Mouse (Mus musculus): Measurements from ENCODE around the gene Mypn. TPM values are rescaled to one million over a fixed set of nuclear protein-coding genes. Genes with fewer than 3 reads are reported as not detected.

Gene Mypn
- total and polyA plus RNA-seq, 3 experiments, result 0.17 to 0.81 (median 0.39) TPM

- TF ChIP-seq E2F4 (IDR thresholded peaks at IDR 0.05; ENCODE audit: insufficient replicate concordance, low read depth, low read length) (no peak), RCOR1 (conservative IDR thresholded peaks at IDR 0.05; ENCODE audit: low read depth, low read length) (no peak)
- no peaks in the 10 kb centered on the region for H3K9me3 ChIP-seq (replicated peaks; ENCODE audit: low read length)
- H3K36me3 ChIP-seq (replicated peaks in 1 of 2; ENCODE audit: control insufficient read depth in 1 of 2, insufficient read depth in 1 of 2, low read length in 1 of 2), result no peaks in the 10 kb centered on the region
- no peak for DNase-seq (ENCODE audit: extremely low read depth)
- H3K4me3 ChIP-seq (replicated peaks in 1 of 3; ENCODE audit: low read depth in 2 of 3, low read length in 2 of 3, poor library complexity in 1 of 3), result no peak overlapping the region
- no peak overlapping the region for H3K27ac ChIP-seq (ENCODE audit: insufficient read depth, low read depth)
- no peaks in the 10 kb centered on the region for H3K27me3 ChIP-seq (replicated peaks)
- dilution Hi-C loops (cut with MboI; ENCODE audit: extremely low pct_ligation_motif_present, extremely low pct_unique_long_range_greater_than_20kb, low sequenced_read_pairs), result no loop called here
- no peak overlapping the region for H3K4me2 ChIP-seq (ENCODE audit: insufficient read depth, low read depth, poor library complexity, severe bottlenecking)
- H3K4me1 ChIP-seq (ENCODE audit: control insufficient read depth in 1 of 2, insufficient read depth in 2 of 2), result 0 out of 4 replicates have a peak, but pooled peaks cover 0 to 2% of the 10 kb centered on the region in 2 experiments
- no peak overlapping the region for H3K9ac ChIP-seq (ENCODE audit: insufficient read depth, low read depth)
- in situ Hi-C loops (cut with MboI; ENCODE audit: low pct_ligation_motif_present, low pct_unique_long_range_greater_than_20kb, low sequenced_read_pairs), result no loop called here
- no peaks in the 10 kb centered on the region for H3K79me2 ChIP-seq (replicated peaks; ENCODE audit: control insufficient read depth, extremely low read depth, insufficient read depth, poor library complexity, severe bottlenecking)
These were observed 750 bp downstream of the Mypn start for GRCm38 (mm10) chr10:63203002-63203401.

GRCm38 (mm10) chr10:63201534-63201933 is 2.2 kb downstream of the Mypn start:
- Histone ChIP-seq H3K27ac (ENCODE audit: insufficient read depth, low read depth) (no peak overlapping the region), H3K27me3 (replicated peaks) (no peaks in the 10 kb centered on the region), H3K4me2 (ENCODE audit: insufficient read depth, low read depth, poor library complexity, severe bottlenecking) (no peak overlapping the region), H3K4me1 (ENCODE audit: control insufficient read depth in 1 of 2, insufficient read depth in 2 of 2) (0 out of 4 replicates have a peak, but pooled peaks cover 0 to 2% of the 10 kb centered on the region in 2 experiments), H3K36me3 (replicated peaks in 1 of 2; ENCODE audit: control insufficient read depth in 1 of 2, insufficient read depth in 1 of 2, low read length in 1 of 2) (no peaks in the 10 kb centered on the region), H3K79me2 (replicated peaks; ENCODE audit: control insufficient read depth, extremely low read depth, insufficient read depth, poor library complexity, severe bottlenecking) (no peaks in the 10 kb centered on the region), H3K4me3 (replicated peaks in 1 of 3; ENCODE audit: low read depth in 2 of 3, low read length in 2 of 3, poor library complexity in 1 of 3) (no peak overlapping the region), H3K9ac (ENCODE audit: insufficient read depth, low read depth) (no peak overlapping the region), H3K9me3 (replicated peaks; ENCODE audit: low read length) (no peaks in the 10 kb centered on the region)
- in situ Hi-C loops (cut with MboI; ENCODE audit: low pct_ligation_motif_present, low pct_unique_long_range_greater_than_20kb, low sequenced_read_pairs) (no loop called here), dilution Hi-C loops (cut with MboI; ENCODE audit: extremely low pct_ligation_motif_present, extremely low pct_unique_long_range_greater_than_20kb, low sequenced_read_pairs) (no loop called here)
- no peak for TF ChIP-seq USF1 (IDR thresholded peaks at IDR 0.05; ENCODE audit: low read depth, low read length)
- DNase-seq (ENCODE audit: extremely low read depth), result no peak

GRCm38 (mm10) chr10:63199008-63199407 is 4.7 kb downstream of the Mypn start:
- Histone ChIP-seq H3K9ac (ENCODE audit: insufficient read depth, low read depth) (no peak overlapping the region), H3K36me3 (replicated peaks in 1 of 2; ENCODE audit: control insufficient read depth in 1 of 2, insufficient read depth in 1 of 2, low read length in 1 of 2) (no peaks in the 10 kb centered on the region), H3K4me1 (ENCODE audit: control insufficient read depth in 1 of 2, insufficient read depth in 2 of 2) (no peaks in the 10 kb centered on the region), H3K4me2 (ENCODE audit: insufficient read depth, low read depth, poor library complexity, severe bottlenecking) (no peak overlapping the region), H3K4me3 (replicated peaks in 1 of 3; ENCODE audit: low read depth in 2 of 3, low read length in 2 of 3, poor library complexity in 1 of 3) (no peak overlapping the region), H3K9me3 (replicated peaks; ENCODE audit: low read length) (no peaks in the 10 kb centered on the region), H3K79me2 (replicated peaks; ENCODE audit: control insufficient read depth, extremely low read depth, insufficient read depth, poor library complexity, severe bottlenecking) (no peaks in the 10 kb centered on the region), H3K27me3 (replicated peaks) (no peaks in the 10 kb centered on the region), H3K27ac (ENCODE audit: insufficient read depth, low read depth) (no peak overlapping the region)
- no peak for DNase-seq (ENCODE audit: extremely low read depth)
- in situ Hi-C loops (cut with MboI; ENCODE audit: low pct_ligation_motif_present, low pct_unique_long_range_greater_than_20kb, low sequenced_read_pairs) (no loop called here), dilution Hi-C loops (cut with MboI; ENCODE audit: extremely low pct_ligation_motif_present, extremely low pct_unique_long_range_greater_than_20kb, low sequenced_read_pairs) (no loop called here)
- TF ChIP-seq ETS1 (conservative IDR thresholded peaks at IDR 0.05; ENCODE audit: low read depth, low read length), result no peak
- no peak for TF ChIP-seq GABPA (IDR thresholded peaks at IDR 0.05; ENCODE audit: insufficient replicate concordance, low read depth, low read length)
- TF ChIP-seq EP300 (IDR thresholded peaks at IDR 0.05; ENCODE audit: low read length), result no peak
- TF ChIP-seq UBTF (IDR thresholded peaks at IDR 0.05; ENCODE audit: low read depth, low read length), result no peak
- no peak for TF ChIP-seq ZC3H11A (IDR thresholded peaks at IDR 0.05; ENCODE audit: low read depth, low read length)
- TF ChIP-seq JUND (conservative IDR thresholded peaks at IDR 0.05; ENCODE audit: low read depth, low read length), result no peak
- no peak for TF ChIP-seq MAZ (IDR thresholded peaks at IDR 0.05; ENCODE audit: low read depth, low read length)
- TF ChIP-seq SIN3A (IDR thresholded peaks at IDR 0.05; ENCODE audit: low read length), result no peak
- no peak for TF ChIP-seq RAD21 (IDR thresholded peaks at IDR 0.05; ENCODE audit: low read depth, low read length)
- no peak for TF ChIP-seq MXI1 (IDR thresholded peaks at IDR 0.05; ENCODE audit: low read depth, low read length)
- TF ChIP-seq MEF2A (IDR thresholded peaks at IDR 0.05; ENCODE audit: borderline replicate concordance, low read depth, low read length), result no peak
- no peak for TF ChIP-seq RCOR1 (conservative IDR thresholded peaks at IDR 0.05; ENCODE audit: low read depth, low read length)

Data from CH12.LX (cell line).